Mouse (Mus musculus): Measurements from ENCODE around the gene Ddx31. TPM values are rescaled to one million over a fixed set of nuclear protein-coding genes. Genes with fewer than 3 reads are reported as not detected.

The Ddx31 gene
- polyA plus RNA-seq, 1 experiment: 3.0 TPM

- 4% methylated on average over 40 of the region's 41 CpGs for WGBS
- no peak for DNase-seq (ENCODE audit: low read depth, low spot score)
These were observed 69.1 kb downstream of the Ddx31 start for GRCm38 (mm10) chr2:28909186-28909817.

- DNase-seq (ENCODE audit: low read depth, low spot score): no peak
- WGBS: 12% methylated on average over 25 of the region's 25 CpGs
These were observed 69.9 kb downstream of the Ddx31 start for GRCm38 (mm10) chr2:28909818-28910710.

- DNase-seq (ENCODE audit: low read depth, low spot score): no peak
- 18% methylated on average over 3 of the region's 3 CpGs for WGBS
These were observed 70.7 kb downstream of the Ddx31 start for GRCm38 (mm10) chr2:28910877-28911276.

- 5% methylated on average over 44 of the region's 44 CpGs for WGBS
- no peak for DNase-seq (ENCODE audit: low read depth, low spot score)
These were observed 71.3 kb downstream of the Ddx31 start for GRCm38 (mm10) chr2:28911331-28912038.

- WGBS: 8% methylated on average over 33 of the region's 33 CpGs
- DNase-seq (ENCODE audit: low read depth, low spot score): no peak
These were observed 72.0 kb downstream of the Ddx31 start for GRCm38 (mm10) chr2:28912039-28912700.

- WGBS: 9% methylated on average over 4 of the region's 4 CpGs
- no peak for DNase-seq (ENCODE audit: low read depth, low spot score)
These were observed 72.8 kb downstream of the Ddx31 start for GRCm38 (mm10) chr2:28912961-28913360.

- WGBS: 20% methylated on average over 2 of the region's 2 CpGs
- no peak for DNase-seq (ENCODE audit: low read depth, low spot score)
These were observed 73.9 kb downstream of the Ddx31 start for GRCm38 (mm10) chr2:28914121-28914520.

- no peak for DNase-seq (ENCODE audit: low read depth, low spot score)
- 9% methylated on average over 22 of the region's 22 CpGs for WGBS
These were observed 75.0 kb downstream of the Ddx31 start for GRCm38 (mm10) chr2:28915104-28915738.

GRCm38 (mm10) chr2:28915768-28916512, 75.7 kb downstream of the Ddx31 start:
- DNase-seq (ENCODE audit: low read depth, low spot score): peak; percentile 16
- 4% methylated on average over 50 of the region's 50 CpGs for WGBS

GRCm38 (mm10) chr2:28916513-28916865, 76.3 kb downstream of the Ddx31 start, which contains the start of gene Barhl1:
TSS of gene Barhl1 (minus strand) at chr2:28916668.
- no peak for DNase-seq (ENCODE audit: low read depth, low spot score)
- 7% methylated on average over 18 of the region's 18 CpGs for WGBS

GRCm38 (mm10) chr2:28917156-28917517, 76.9 kb downstream of the Ddx31 start:
- no peak for DNase-seq (ENCODE audit: low read depth, low spot score)
- WGBS: 14% methylated on average over 11 of the region's 11 CpGs

GRCm38 (mm10) chr2:28917518-28918361, 77.5 kb downstream of the Ddx31 start:
- no peak for DNase-seq (ENCODE audit: low read depth, low spot score)
- 3% methylated on average over 70 of the region's 73 CpGs for WGBS

GRCm38 (mm10) chr2:28919001-28919400, 78.8 kb downstream of the Ddx31 start:
- no peak for DNase-seq (ENCODE audit: low read depth, low spot score)
- WGBS: 0% methylated on average over 4 of the region's 4 CpGs

- 2% methylated on average over 4 of the region's 4 CpGs for WGBS
- DNase-seq (ENCODE audit: low read depth, low spot score): peak; percentile 3
These were observed 83.7 kb downstream of the Ddx31 start for GRCm38 (mm10) chr2:28923912-28924311.

GRCm38 (mm10) chr2:28930571-28930970, 90.4 kb downstream of the Ddx31 start:
- WGBS: 90% methylated on average over 3 of the region's 3 CpGs
- DNase-seq (ENCODE audit: low read depth, low spot score): no peak

GRCm38 (mm10) chr2:28938997-28939396, 98.8 kb downstream of the Ddx31 start:
- no peak for DNase-seq (ENCODE audit: low read depth, low spot score)
- 77% methylated on average over 7 of the region's 7 CpGs for WGBS

- WGBS: 41% methylated on average over 30 of the region's 30 CpGs
- no peak for DNase-seq (ENCODE audit: low read depth, low spot score)
These were observed 103.7 kb downstream of the Ddx31 start for GRCm38 (mm10) chr2:28943666-28944516.

Measured in large intestine, adult 2 months (tissue).